Mouse (Mus musculus) hindbrain, embryonic 12.5 days (tissue): ENCODE measurements around the gene Tspan13. TPM values are rescaled to one million over a fixed set of nuclear protein-coding genes. Genes with fewer than 3 reads are reported as not detected.

ENCODE experiments used
- ATAC-seq: fragments of 200-750 bp; cut with Nextera tagmentation; 2 replicates; pipeline ENCODE4 v1.8.0; 2017; ENCODE audit warnings: moderate TSS enrichment; ENCODE audit not compliant: low FRiP score
- H3K27ac ChIP-seq: fragments of 300-500 bp; sonication (generic); 2 replicates; pipeline ENCODE4 v1.5.1; 2016; ENCODE audit warnings: mild to moderate bottlenecking
- H3K27me3 ChIP-seq: fragments of 300-500 bp; sonication (generic); 2 replicates; pipeline ENCODE4 v1.6.1; 2016; ENCODE audit warnings: mild to moderate bottlenecking
- H3K36me3 ChIP-seq: fragments of 300-500 bp; sonication (generic); 2 replicates; pipeline ENCODE4 v1.6.1; 2016; ENCODE audit warnings: mild to moderate bottlenecking
- H3K4me1 ChIP-seq: fragments of 300-500 bp; sonication (generic); 2 replicates; pipeline ENCODE4 v1.6.1; 2016
- H3K4me2 ChIP-seq: fragments of 300-500 bp; sonication (generic); replicated peaks from 2 replicates; pipeline ENCODE4 v1.6.1; 2016; ENCODE audit warnings: mild to moderate bottlenecking
- H3K4me3 ChIP-seq: fragments of 300-500 bp; sonication (generic); 2 replicates; pipeline ENCODE4 v1.5.1; 2016; ENCODE audit warnings: mild to moderate bottlenecking
- H3K9ac ChIP-seq: fragments of 300-500 bp; sonication (generic); 2 replicates; pipeline ENCODE4 v1.6.1; 2016; ENCODE audit warnings: mild to moderate bottlenecking, moderate library complexity
- H3K9me3 ChIP-seq: fragments of 300-500 bp; sonication (generic); replicated peaks from 2 replicates; pipeline ENCODE4 v1.6.1; 2016; ENCODE audit warnings: mild to moderate bottlenecking
- WGBS: fragments of 180-500 bp; shearing (Covaris S2); methylation state at CpG from one replicate; pipeline ENCODE4 v1.1.7; 2016; 5-methylcytosine and 5-hydroxymethylcytosine counted together
- polyA plus RNA-seq: library from polyadenylated mRNA; unstranded; fragments of >200 nt; fragmentation: Nextera tagmentation; extraction: Ambion mirVana; gene quantifications from 2 replicates; pipeline ENCODE4 v1.2.1, GENCODE M21; 2016

The Tspan13 gene
- polyA plus RNA-seq, 1 experiment from 2014 or later: 257 TPM

DNA sequence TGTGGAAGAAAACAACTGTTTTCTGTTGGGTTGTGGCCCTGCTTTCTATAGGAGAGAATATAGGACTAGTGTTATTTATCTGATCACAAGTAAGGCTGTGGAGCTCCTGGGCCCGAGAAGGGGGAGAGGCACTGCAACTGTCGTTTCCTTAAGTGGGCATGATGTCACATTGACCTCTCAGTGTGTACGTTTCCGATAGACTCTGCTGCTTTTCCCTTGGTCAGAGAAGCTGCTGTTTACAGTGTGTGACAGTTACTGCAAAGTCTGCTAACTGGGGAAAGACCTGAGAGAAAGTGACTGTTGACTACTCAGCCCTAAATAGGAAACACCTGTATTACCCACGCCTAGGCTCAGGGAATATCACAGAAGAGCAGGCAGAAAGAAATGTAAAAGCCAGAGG, 3.9 kb upstream of the Tspan13 start:
- 50% methylated on average over 5 of the region's 5 CpGs for WGBS
- Histone ChIP-seq H3K9me3 (no peaks in the 10 kb centered on the region), H3K4me1 (peaks cover 4% of the 10 kb centered on the region), H3K4me3 (no peak overlapping the region), H3K9ac (no peak overlapping the region), H3K36me3 (no peaks in the 10 kb centered on the region), H3K27me3 (no peaks in the 10 kb centered on the region), H3K27ac (no peak overlapping the region), H3K4me2 (no peak overlapping the region)
- no peak for ATAC-seq

DNA sequence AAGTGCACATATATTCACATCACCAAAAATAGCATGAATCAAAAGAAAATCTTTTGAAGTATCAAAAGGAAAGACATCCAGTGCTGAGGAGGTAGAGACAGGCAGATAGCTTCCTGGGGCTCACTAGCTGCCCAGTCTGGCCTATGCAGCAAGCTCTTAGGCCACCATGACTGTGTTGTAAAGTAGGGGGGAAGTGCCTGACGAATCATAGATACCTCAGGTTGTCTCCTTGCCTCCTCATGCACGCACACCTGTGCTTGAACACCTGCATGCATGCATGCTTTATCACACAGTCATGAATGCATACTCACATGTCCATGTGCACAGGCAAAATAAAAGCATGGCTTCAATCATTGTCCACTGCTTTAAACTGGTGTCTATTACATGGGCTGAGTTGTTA, 2.4 kb upstream of the Tspan13 start:
- no peak overlapping the region for H3K4me2 ChIP-seq
- H3K27me3 ChIP-seq: no peaks in the 10 kb centered on the region
- no peaks in the 10 kb centered on the region for H3K9me3 ChIP-seq
- peaks cover 17% of the 10 kb centered on the region for H3K4me1 ChIP-seq
- no peak overlapping the region for H3K9ac ChIP-seq
- no peaks in the 10 kb centered on the region for H3K36me3 ChIP-seq
- no peak overlapping the region for H3K27ac ChIP-seq
- no peak overlapping the region for H3K4me3 ChIP-seq
- WGBS: 76% methylated on average over 2 of the region's 2 CpGs
- ATAC-seq: no peak

GRCm38 (mm10) chr12:36041703-36042347, 475 bp downstream of the Tspan13 start:
- Histone ChIP-seq H3K27me3 (no peaks in the 10 kb centered on the region), H3K36me3 (no peaks in the 10 kb centered on the region), H3K9ac (peak overlapping the region; percentile 95), H3K27ac (peak overlapping the region; percentile 92), H3K9me3 (0 out of 2 replicates have a peak, but pooled peaks cover 3% of the 10 kb centered on the region), H3K4me1 (peaks cover 21% of the 10 kb centered on the region), H3K4me2 (peak overlapping the region; percentile 52), H3K4me3 (peak overlapping the region; percentile 94)
- ATAC-seq: peak; percentile 90
- WGBS: under 1% methylated on average over 38 of the region's 50 CpGs

GRCm38 (mm10) chr12:36041281-36041589, 1.1 kb downstream of the Tspan13 start:
- Histone ChIP-seq H3K4me3 (peak overlapping the region; percentile 94), H3K36me3 (peaks cover 2% of the 10 kb centered on the region; the same call in 1 of the 2 replicates), H3K9ac (peak overlapping the region; percentile 95; the same call in 1 of the 2 replicates), H3K27me3 (no peaks in the 10 kb centered on the region), H3K27ac (no peak overlapping the region), H3K4me1 (peaks cover 18% of the 10 kb centered on the region), H3K9me3 (peaks cover 7% of the 10 kb centered on the region; the same call in 1 of the 2 replicates), H3K4me2 (peak overlapping the region; percentile 52)
- 47% methylated on average over 4 of the region's 4 CpGs for WGBS
- ATAC-seq: no peak

DNA sequence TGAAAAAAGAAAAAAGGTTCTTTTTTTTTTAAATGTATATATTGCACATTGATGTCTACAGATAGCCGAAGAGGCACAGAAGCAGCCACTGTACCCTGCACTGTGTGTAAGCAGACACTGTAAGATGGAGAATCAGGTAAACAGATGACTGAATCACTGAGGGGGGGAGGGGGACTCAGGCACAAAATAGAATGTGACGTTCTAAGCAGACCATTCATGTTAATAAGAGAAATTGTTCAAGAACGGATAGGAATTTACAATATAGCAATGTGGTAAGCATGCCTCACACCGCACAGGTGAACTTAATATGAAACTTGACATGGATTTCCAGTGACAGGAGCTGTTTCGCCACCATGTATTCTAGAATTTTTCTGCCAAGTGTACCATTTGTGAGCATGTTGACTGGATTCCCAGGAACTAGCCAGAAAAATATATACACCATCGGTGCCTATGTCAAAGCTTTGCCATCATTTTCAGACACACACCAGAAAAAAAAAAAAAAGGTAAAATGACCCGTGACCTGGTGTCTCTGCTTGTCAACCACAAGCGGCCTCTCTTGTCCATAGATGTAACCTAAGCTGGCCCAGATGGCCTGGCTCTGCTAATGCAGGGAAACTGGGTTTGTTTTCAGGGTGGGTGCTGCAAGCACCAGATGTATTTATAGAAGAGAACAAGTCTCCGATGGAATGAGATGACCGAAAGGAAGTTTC, 1.6 kb downstream of the Tspan13 start:
- ATAC-seq: no peak
- H3K27me3 ChIP-seq: no peaks in the 10 kb centered on the region
- H3K27ac ChIP-seq: no peak overlapping the region
- H3K36me3 ChIP-seq: peaks cover 5% of the 10 kb centered on the region; the same call in 1 of the 2 replicates
- H3K4me1 ChIP-seq: peaks cover 18% of the 10 kb centered on the region
- 49% methylated on average over 10 of the region's 10 CpGs for WGBS
- H3K4me2 ChIP-seq: peak overlapping the region; percentile 52
- H3K9ac ChIP-seq: peak overlapping the region; percentile 95; the same call in 1 of the 2 replicates
- peak overlapping the region; percentile 94 for H3K4me3 ChIP-seq
- peaks cover 7% of the 10 kb centered on the region; the same call in 1 of the 2 replicates for H3K9me3 ChIP-seq

- H3K27ac ChIP-seq: no peak overlapping the region
- peaks cover 5% of the 10 kb centered on the region; the same call in 1 of the 2 replicates for H3K36me3 ChIP-seq
- WGBS: 77% methylated on average over 9 of the region's 9 CpGs
- H3K27me3 ChIP-seq: no peaks in the 10 kb centered on the region
- H3K9ac ChIP-seq: no peak overlapping the region
- H3K4me2 ChIP-seq: peak overlapping the region; percentile 52
- ATAC-seq: no peak
- H3K4me3 ChIP-seq: 0 out of 2 replicates have a peak overlapping the region, but pooled peaks have one; percentile 1
- H3K4me1 ChIP-seq: peaks cover 18% of the 10 kb centered on the region
- H3K9me3 ChIP-seq: peaks cover 14% of the 10 kb centered on the region; the same call in 1 of the 2 replicates
These were observed 2.7 kb downstream of the Tspan13 start for GRCm38 (mm10) chr12:36039541-36040084.

DNA sequence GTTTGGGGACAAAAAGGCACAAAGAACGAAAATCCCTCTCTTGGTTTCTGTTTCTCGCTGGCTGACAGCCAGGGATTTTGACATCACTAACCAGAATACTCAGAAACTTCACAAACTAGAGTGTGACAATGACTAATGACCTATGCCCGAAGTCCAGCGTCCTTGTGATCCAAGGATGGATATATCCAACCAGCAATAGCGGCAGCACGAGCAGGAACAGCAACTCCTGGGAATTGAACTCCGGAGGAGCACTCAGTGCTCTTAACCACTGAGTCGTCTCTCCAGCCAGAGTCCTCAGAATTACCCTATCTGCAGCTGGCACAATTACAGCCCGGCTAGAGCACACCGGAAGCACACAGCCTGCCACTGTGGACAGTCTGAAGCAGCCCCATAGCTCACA, 5.5 kb downstream of the Tspan13 start:
- Histone ChIP-seq H3K4me1 (peaks cover 18% of the 10 kb centered on the region), H3K9me3 (peaks cover 14% of the 10 kb centered on the region; the same call in 1 of the 2 replicates), H3K36me3 (peaks cover 8% of the 10 kb centered on the region; the same call in 1 of the 2 replicates), H3K27ac (no peak overlapping the region), H3K9ac (no peak overlapping the region), H3K4me3 (no peak overlapping the region), H3K27me3 (no peaks in the 10 kb centered on the region), H3K4me2 (no peak overlapping the region)
- 82% methylated on average over 10 of the region's 10 CpGs for WGBS
- ATAC-seq: no peak

DNA sequence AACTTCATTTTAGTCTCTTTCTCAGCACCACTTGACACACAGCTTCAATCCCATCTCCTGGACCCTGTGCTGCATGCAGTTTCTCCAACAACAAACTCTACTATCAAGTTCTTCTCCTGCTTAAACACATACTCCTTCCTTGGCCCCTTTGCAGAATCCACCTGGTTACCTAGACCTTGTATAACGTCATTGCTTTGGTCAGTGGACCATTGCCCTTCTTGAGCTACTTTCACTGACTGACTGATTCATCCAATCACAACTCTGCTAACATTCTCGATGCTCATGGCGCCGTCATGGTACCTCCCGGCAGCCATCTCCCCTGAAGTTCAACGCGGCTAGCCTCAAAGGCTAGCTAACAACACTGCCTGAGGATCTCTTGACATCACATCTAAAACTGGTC, 6.2 kb downstream of the Tspan13 start:
- H3K27me3 ChIP-seq: no peaks in the 10 kb centered on the region
- no peak overlapping the region for H3K9ac ChIP-seq
- WGBS: 92% methylated on average over 7 of the region's 7 CpGs
- H3K27ac ChIP-seq: no peak overlapping the region
- peaks cover 8% of the 10 kb centered on the region; the same call in 1 of the 2 replicates for H3K36me3 ChIP-seq
- H3K4me2 ChIP-seq: no peak overlapping the region
- no peak overlapping the region for H3K4me3 ChIP-seq
- H3K9me3 ChIP-seq: peaks cover 14% of the 10 kb centered on the region; the same call in 1 of the 2 replicates
- peaks cover 16% of the 10 kb centered on the region for H3K4me1 ChIP-seq
- ATAC-seq: no peak

DNA sequence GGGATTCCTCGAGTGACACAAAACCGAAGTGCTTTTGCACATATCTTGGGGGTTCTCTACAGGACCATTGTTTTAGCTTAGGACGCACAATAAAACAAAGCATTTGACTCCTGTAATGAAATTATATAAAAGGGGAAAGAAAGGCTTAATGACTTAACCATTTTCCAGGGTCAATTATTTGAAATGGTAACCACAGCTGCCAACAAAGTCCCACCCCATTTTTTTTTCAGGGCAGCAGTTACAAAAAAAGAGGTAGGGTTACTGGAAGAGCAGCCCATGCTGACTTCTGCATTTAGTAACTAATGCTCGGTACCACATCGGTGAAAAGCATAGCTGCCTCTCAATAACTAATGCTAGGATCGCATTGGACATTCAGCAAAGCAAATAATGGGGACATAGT, 6.8 kb downstream of the Tspan13 start:
- WGBS: 95% methylated on average over 6 of the region's 6 CpGs
- ATAC-seq: no peak

GRCm38 (mm10) chr12:36032419-36032818, 9.9 kb downstream of the Tspan13 start:
- WGBS: 81% methylated on average over 4 of the region's 4 CpGs
- peaks cover 14% of the 10 kb centered on the region; the same call in 1 of the 2 replicates for H3K9me3 ChIP-seq
- H3K4me3 ChIP-seq: no peak overlapping the region
- no peaks in the 10 kb centered on the region for H3K4me1 ChIP-seq
- H3K9ac ChIP-seq: no peak overlapping the region
- H3K4me2 ChIP-seq: no peak overlapping the region
- no peak for ATAC-seq
- no peaks in the 10 kb centered on the region for H3K27me3 ChIP-seq
- H3K27ac ChIP-seq: no peak overlapping the region
- H3K36me3 ChIP-seq: peaks cover 8% of the 10 kb centered on the region; the same call in 1 of the 2 replicates

More for the DNA sequence above, 6.8 kb downstream of the Tspan13 start:
- no peak overlapping the region for H3K27ac ChIP-seq
- H3K9ac ChIP-seq: no peak overlapping the region
- H3K4me3 ChIP-seq: no peak overlapping the region
- H3K4me1 ChIP-seq: peaks cover 10% of the 10 kb centered on the region
- H3K4me2 ChIP-seq: no peak overlapping the region
- H3K27me3 ChIP-seq: no peaks in the 10 kb centered on the region
- H3K36me3 ChIP-seq: peaks cover 8% of the 10 kb centered on the region; the same call in 1 of the 2 replicates
- H3K9me3 ChIP-seq: peaks cover 14% of the 10 kb centered on the region; the same call in 1 of the 2 replicates

- Histone ChIP-seq H3K4me1 (0 out of 2 replicates have a peak, but pooled peaks cover 2% of the 10 kb centered on the region), H3K27ac (no peak overlapping the region), H3K9me3 (0 out of 2 replicates have a peak, but pooled peaks cover 8% of the 10 kb centered on the region), H3K27me3 (no peaks in the 10 kb centered on the region), H3K4me3 (no peak overlapping the region), H3K36me3 (0 out of 2 replicates have a peak, but pooled peaks cover 3% of the 10 kb centered on the region), H3K9ac (no peak overlapping the region), H3K4me2 (no peak overlapping the region)
- WGBS: 93% methylated on average over 12 of the region's 12 CpGs
- ATAC-seq: no peak
These were observed 11.5 kb downstream of the Tspan13 start for GRCm38 (mm10) chr12:36030660-36031363.
